Mouse (Mus musculus): ENCODE data around the gene Chd1.

- TF ChIP-seq CTCF (IDR thresholded peaks at IDR 0.05; ENCODE audit: borderline replicate concordance, insufficient read depth, low read depth, low read length): no peak
- no peak for TF ChIP-seq POLR2A (IDR thresholded peaks at IDR 0.05; ENCODE audit: borderline replicate concordance, insufficient read depth, low read length)
These were observed 82.3 kb downstream of the Chd1 start for GRCm38 (mm10) chr17:15787036-15787435.
